Mouse (Mus musculus) brain, embryonic 14.5 days (tissue): ENCODE data around the gene Gm13279.
A peak's percentile ranks its signal among the peaks of the same experiment; 100 is the strongest.
"Not testable (repeated sequence)": the region's sequence is repeated elsewhere in the genome, so short reads cannot be mapped to it uniquely, and the experiment has no call there.

Experiments used
- CTCF ChIP-seq: fragments of 200-500 bp; IDR thresholded peaks from 2 replicates; pipeline ENCODE4 v1.5.1; 2012; ENCODE audit warnings: inconsistent platforms, mild to moderate bottlenecking, moderate library complexity, borderline replicate concordance; ENCODE audit not compliant: insufficient read depth, insufficient read length; ENCODE audit errors: extremely low read depth
- POLR2A ChIP-seq: fragments of 200-500 bp; IDR thresholded peaks from 2 replicates; pipeline ENCODE4 v1.6.1; 2012; ENCODE audit warnings: mild to moderate bottlenecking, inconsistent platforms, borderline replicate concordance; ENCODE audit not compliant: poor library complexity, insufficient read depth, insufficient read length, severe bottlenecking; ENCODE audit errors: extremely low read depth

- not testable (repeated sequence) for TF ChIP-seq POLR2A
- peak; percentile 67 for TF ChIP-seq CTCF
Observed at GRCm38 (mm10) chr4:88757628-88758031, 39.6 kb upstream of the Gm13279 start.
